Comparison of ENCODE assay signal across 8 mouse cellular contexts in genomic region chr4:120825100-120825553, GRCm38 (mm10). TPM values are rescaled to one million over a fixed set of nuclear protein-coding genes. Genes with fewer than 3 reads are reported as not detected.
DNase-seq lines count a peak whose midpoint lies in the region; ATAC-seq lines count a peak whose summit lies in the region.

No protein-coding gene starts in this region.

- H3K4me3 ChIP-seq in hindbrain, embryonic 15.5 days = peak overlapping the region; percentile 78

- peaks cover 24% of the 10 kb centered on the region for H3K4me1 ChIP-seq in hindbrain, embryonic 15.5 days (replicated peaks)

- peak; percentile 94 for ATAC-seq in hindbrain, embryonic 15.5 days (ENCODE audit: low FRiP score, low read depth)

- no peaks in the 10 kb centered on the region for H3K36me3 ChIP-seq in hindbrain, embryonic 15.5 days

- DNase-seq in T-cell, adult 2 months (ENCODE audit: low spot score) = peak; percentile 82
- DNase-seq in cerebellum, postnatal 36 days = peak; percentile 97 to 99
- peak; percentile 94 to 95 for DNase-seq in frontal cortex, postnatal 36 days (ENCODE audit: low spot score in 2 of 2)
- peak; percentile 93 to 97 for DNase-seq in left cerebral cortex, adult 18-20 months (ENCODE audit: low spot score in 2 of 2)
- peak; percentile 95 to 98 for DNase-seq in lung, postnatal 4 days
- DNase-seq in retina, postnatal 1 day = peak; percentile 97
- DNase-seq in thymus, postnatal 4 days = peak; percentile 94

- WGBS in hindbrain, embryonic 15.5 days = under 1% methylated on average over 49 of the region's 53 CpGs

- H3K4me2 ChIP-seq in hindbrain, embryonic 15.5 days = peak overlapping the region; percentile 71

- H3K27ac ChIP-seq in hindbrain, embryonic 15.5 days (replicated peaks) = peak overlapping the region; percentile 100

- H3K9me3 ChIP-seq in hindbrain, embryonic 15.5 days = no peaks in the 10 kb centered on the region

- H3K9ac ChIP-seq in hindbrain, embryonic 15.5 days = peak overlapping the region; percentile 100

- no peaks in the 10 kb centered on the region for H3K27me3 ChIP-seq in hindbrain, embryonic 15.5 days

RNA-seq across cellular contexts. Expression of gene Nfyc, which starts 6.2 kb away (rescaled TPM):
- 78.4 and 82.1 TPM in 2 replicates for polyA plus RNA-seq in hindbrain, embryonic 15.5 days (2015; fragmentation: Nextera tagmentation; extraction: Ambion mirVana)
- 10 to 100 TPM; 45.1 to 49.4 TPM for total RNA-seq in left cerebral cortex, adult 18-20 months (2021)

RNA-seq across cellular contexts. Expression of gene Rims3, which starts 29.5 kb away (rescaled TPM):
- polyA plus RNA-seq in hindbrain, embryonic 15.5 days (2015; fragmentation: Nextera tagmentation; extraction: Ambion mirVana) = 26.4 and 26.5 TPM in 2 replicates
- 100 to 1,000 TPM; 194 to 217 TPM for total RNA-seq in left cerebral cortex, adult 18-20 months (2021)

Comparison
In these comparisons a context has a peak if more than half of its experiments do, and no peak if none do; other contexts are left out.
1. Peak in every context shown above with its lines: DNase-seq, ATAC-seq, H3K4me3 ChIP-seq and H3K27ac ChIP-seq.